Comparison of ENCODE assay signal across 8 mouse cellular contexts in genomic region chr7:19341761-19342409, GRCm38 (mm10). TPM values are rescaled to one million over a fixed set of nuclear protein-coding genes. Genes with fewer than 3 reads are reported as not detected.
DNase-seq lines count a peak whose midpoint lies in the region; ATAC-seq lines count a peak whose summit lies in the region.

No protein-coding gene starts in this region.

- DNase-seq in left cerebral cortex, postnatal 14 days (ENCODE audit: low spot score in 2 of 2), result peak; percentile 49 to 66
- DNase-seq in left cerebral cortex, adult 8-10 months (ENCODE audit: low spot score in 2 of 2), result no peak
- DNase-seq in cerebellum, postnatal 14 days, result peak; percentile 48 to 52
- DNase-seq in heart, adult 8-10 months (ENCODE audit: low spot score), result peak; percentile 60
- DNase-seq in kidney, postnatal 14 days, result peak; percentile 30
- no peak for DNase-seq in urinary bladder, postnatal 36 days (ENCODE audit: low spot score in 2 of 2)
- DNase-seq in layer of hippocampus, postnatal 25 days (ENCODE audit: extremely low spot score in 1 of 2, low spot score in 1 of 2), result no peak

- no peak overlapping the region for H3K27ac ChIP-seq in neural tube, embryonic 12.5 days

- ATAC-seq in neural tube, embryonic 12.5 days (ENCODE audit: low FRiP score, low read depth), result no peak

- no peaks in the 10 kb centered on the region for H3K9me3 ChIP-seq in neural tube, embryonic 12.5 days

- H3K4me1 ChIP-seq in neural tube, embryonic 12.5 days, result peaks cover 33% of the 10 kb centered on the region

- peaks cover 13% of the 10 kb centered on the region for H3K27me3 ChIP-seq in neural tube, embryonic 12.5 days (replicated peaks)

- peak overlapping the region; percentile 46 for H3K4me3 ChIP-seq in neural tube, embryonic 12.5 days

- no peaks in the 10 kb centered on the region for H3K36me3 ChIP-seq in neural tube, embryonic 12.5 days

- 1% methylated on average over 41 of the region's 41 CpGs for whole genome bisulfite sequencing in neural tube, embryonic 12.5 days

- H3K4me2 ChIP-seq in neural tube, embryonic 12.5 days (replicated peaks), result peak overlapping the region; percentile 93

- intact Hi-C loops in left cerebral cortex, postnatal 14 days (cut with DNase I), result no loop called here

- H3K9ac ChIP-seq in neural tube, embryonic 12.5 days, result peak overlapping the region; percentile 47

RNA-seq across cellular contexts. Expression of gene Ercc1, which starts 2.7 kb away (rescaled TPM):
- total RNA-seq in left cerebral cortex, postnatal 14 days (2021), result 10 to 100 TPM; 42.7 to 44.0 TPM
- 10 to 100 TPM; 34.9 to 42.8 (median 38.6) TPM for total RNA-seq in left cerebral cortex, adult 8-10 months (2022)
- total RNA-seq in heart, adult 8-10 months (2022), result 10 to 100 TPM; 39.8 to 46.9 (median 44.4) TPM
- 103 and 104 TPM in 2 replicates for polyA plus RNA-seq in neural tube, embryonic 12.5 days (2016; fragmentation: Nextera tagmentation; extraction: Ambion mirVana)
- 10 to 100 TPM; 37.8 to 39.1 TPM for total RNA-seq in layer of hippocampus, postnatal 25 days (2021)

RNA-seq across cellular contexts. Expression of gene Cd3eap, which starts 17.4 kb away (rescaled TPM):
- total RNA-seq in left cerebral cortex, postnatal 14 days (2021), result 10 to 100 TPM; 20.6 to 20.9 TPM
- 10 to 100 TPM; 16.3 to 20.4 (median 17.4) TPM for total RNA-seq in left cerebral cortex, adult 8-10 months (2022)
- total RNA-seq in heart, adult 8-10 months (2022), result 10 to 100 TPM in 1 of 4 experiments, 1 to 10 TPM in 3; 8.8 to 12.7 (median 9.4) TPM
- 18.2 and 19.8 TPM in 2 replicates for polyA plus RNA-seq in neural tube, embryonic 12.5 days (2016; fragmentation: Nextera tagmentation; extraction: Ambion mirVana)
- total RNA-seq in layer of hippocampus, postnatal 25 days (2021), result 10 to 100 TPM; 17.7 to 18.3 TPM

RNA-seq across cellular contexts. Expression of gene Ppp1r13l, which starts 17.7 kb away (rescaled TPM):
- total RNA-seq in left cerebral cortex, postnatal 14 days (2021), result 1 to 10 TPM; 6.0 to 6.7 TPM
- 1 to 10 TPM; 3.9 to 7.7 (median 5.9) TPM for total RNA-seq in left cerebral cortex, adult 8-10 months (2022)
- total RNA-seq in heart, adult 8-10 months (2022), result 10 to 100 TPM; 31.6 to 66.7 (median 47.6) TPM
- 3.1 and 3.2 TPM in 2 replicates for polyA plus RNA-seq in neural tube, embryonic 12.5 days (2016; fragmentation: Nextera tagmentation; extraction: Ambion mirVana)
- 1 to 10 TPM; 4.5 to 4.8 TPM for total RNA-seq in layer of hippocampus, postnatal 25 days (2021)

RNA-seq across cellular contexts. Expression of gene Fosb, which starts 32.0 kb away (rescaled TPM):
- total RNA-seq in left cerebral cortex, postnatal 14 days (2021), result 10 to 100 TPM in 1 of 2 experiments, 1 to 10 TPM in 1; 7.6 to 10.7 TPM
- 10 to 100 TPM; 11.1 to 15.1 (median 13.8) TPM for total RNA-seq in left cerebral cortex, adult 8-10 months (2022)
- total RNA-seq in heart, adult 8-10 months (2022), result 1 to 10 TPM; 1.2 to 9.8 (median 5.1) TPM
- 0.08 TPM in 1 of 2 replicates, not detected in the other for polyA plus RNA-seq in neural tube, embryonic 12.5 days (2016; fragmentation: Nextera tagmentation; extraction: Ambion mirVana)
- total RNA-seq in layer of hippocampus, postnatal 25 days (2021), result 1 to 10 TPM; 5.2 to 9.8 TPM

RNA-seq across cellular contexts. Expression of gene Ercc2, which starts 39.9 kb away (rescaled TPM):
- total RNA-seq in left cerebral cortex, postnatal 14 days (2021), result 10 to 100 TPM; 32.7 to 35.5 TPM
- 10 to 100 TPM; 25.7 to 36.8 (median 31.0) TPM for total RNA-seq in left cerebral cortex, adult 8-10 months (2022)
- 10 to 100 TPM; 11.2 to 14.5 (median 13.2) TPM for total RNA-seq in heart, adult 8-10 months (2022)
- polyA plus RNA-seq in neural tube, embryonic 12.5 days (2016; fragmentation: Nextera tagmentation; extraction: Ambion mirVana), result 24.0 and 27.5 TPM in 2 replicates
- 10 to 100 TPM; 34.5 to 34.9 TPM for total RNA-seq in layer of hippocampus, postnatal 25 days (2021)

Comparison
In these comparisons a context has a peak if more than half of its experiments do, and no peak if none do; other contexts are left out.
1. DNase-seq: peak in left cerebral cortex, postnatal 14 days (2 of 2), cerebellum, postnatal 14 days (2 of 2), heart, adult 8-10 months (single experiment) and kidney, postnatal 14 days (single experiment); none in left cerebral cortex, adult 8-10 months (0 of 2), urinary bladder, postnatal 36 days (0 of 2) and layer of hippocampus, postnatal 25 days (0 of 2).